Mouse (Mus musculus) monocyte, adult 2 months (primary cell): Measurements from ENCODE around the gene Klk7.

Experiments used
- DNase-seq, 2 experiments: peaks; one replicate each; pipeline ENCODE4 v3.0.0; 2022; ENCODE audit warnings: low spot score in 2 of 2, low read depth in 1 of 2

The Klk7 gene

DNA sequence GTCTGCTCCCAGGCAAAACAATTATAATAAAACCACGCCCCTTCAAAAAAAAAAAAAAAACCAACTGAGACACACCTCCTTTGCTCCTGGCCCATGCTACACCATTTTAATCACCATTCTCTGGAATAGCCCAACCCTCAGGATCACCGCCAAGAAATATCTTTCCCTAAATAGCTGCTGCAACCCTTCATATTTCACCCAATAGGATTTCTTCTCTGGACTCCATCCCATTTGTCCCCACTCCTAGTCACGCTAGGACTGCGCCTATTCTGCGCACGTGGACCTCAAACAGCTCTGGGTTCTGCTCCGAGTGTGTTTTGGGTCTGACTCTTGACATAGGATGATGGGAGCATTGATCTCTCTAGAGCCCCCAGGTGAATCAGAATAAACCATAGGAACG lies 14.7 kb upstream of the Klk7 start:
- no peak for DNase-seq

DNA sequence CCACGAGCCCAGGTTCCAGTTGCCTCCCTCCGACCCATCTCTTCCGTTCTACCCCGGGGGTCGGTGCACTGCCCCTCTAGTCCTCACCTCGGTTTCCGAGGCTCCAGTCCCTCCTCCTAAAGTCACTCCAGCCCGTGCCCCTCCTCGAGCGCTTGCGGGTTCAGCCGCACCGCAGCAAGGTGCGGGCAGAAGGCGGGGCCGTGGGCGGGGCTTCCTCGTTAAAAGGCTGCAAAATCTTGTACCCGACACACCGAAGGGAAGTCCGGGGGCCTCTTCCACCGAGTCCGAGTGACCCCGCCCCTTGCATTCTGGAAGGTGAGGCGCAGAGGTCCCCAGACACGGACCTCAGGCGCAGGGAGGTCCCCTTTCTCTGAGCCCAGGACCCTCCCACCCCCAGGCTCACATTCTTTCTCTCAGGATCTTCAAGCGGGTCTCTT lies 13.7 kb upstream of the Klk7 start, which contains the start of gene Klk8:
Gene Klk8, plus strand, starts transcription at position 245 of the 437 bp plus-strand sequence.
- no peak for DNase-seq

DNA sequence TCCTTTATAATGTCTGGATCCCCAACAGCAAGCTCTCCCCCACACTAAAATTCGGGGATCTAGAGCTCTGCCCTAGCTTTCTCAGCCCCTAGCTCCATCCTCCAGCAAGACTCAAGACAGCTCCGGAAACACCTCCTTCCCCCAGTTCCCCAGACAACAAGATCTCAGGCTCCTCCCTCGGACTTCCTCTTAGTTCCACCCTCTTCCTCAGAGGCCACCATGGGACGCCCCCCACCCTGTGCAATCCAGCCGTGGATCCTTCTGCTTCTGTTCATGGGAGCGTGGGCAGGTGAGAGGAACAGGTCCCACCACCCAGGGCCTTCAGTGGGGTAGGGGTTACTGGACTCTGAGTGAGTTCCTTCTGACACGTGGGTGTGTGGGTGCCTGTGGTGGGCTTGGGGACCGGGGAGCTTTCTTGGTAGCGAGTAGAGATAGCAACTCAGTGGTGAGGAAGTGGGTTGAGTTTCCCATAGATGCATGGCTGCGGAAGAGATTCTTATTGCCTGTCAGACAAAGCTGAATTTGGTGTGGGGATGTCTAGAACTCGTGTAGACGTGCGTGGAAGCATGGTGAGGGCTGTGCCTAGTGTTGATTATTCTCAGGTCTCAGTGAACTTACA lies 13.1 kb upstream of the Klk7 start:
- peak in 1 of 2 experiments; percentile 3 for DNase-seq

DNA sequence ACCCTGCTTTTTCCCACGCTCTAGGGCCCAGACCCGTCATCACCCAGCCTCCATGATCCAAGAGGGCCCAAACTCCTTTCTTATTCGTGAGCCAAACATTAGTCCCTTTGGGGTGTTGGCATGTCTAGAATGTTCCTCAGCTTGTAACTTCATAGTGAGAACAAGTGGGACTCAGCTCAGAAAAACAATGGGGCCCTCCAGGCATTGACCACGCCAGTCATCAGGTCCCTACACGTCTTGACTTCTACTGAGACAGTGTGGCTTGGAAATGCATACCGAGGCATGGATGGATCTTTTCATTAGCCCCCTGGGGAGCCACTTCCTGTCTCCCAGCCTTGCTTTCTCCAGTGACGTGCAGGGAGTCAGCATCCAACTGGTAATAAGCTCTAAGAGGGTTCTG lies 11.2 kb upstream of the Klk7 start:
- no peak for DNase-seq

DNA sequence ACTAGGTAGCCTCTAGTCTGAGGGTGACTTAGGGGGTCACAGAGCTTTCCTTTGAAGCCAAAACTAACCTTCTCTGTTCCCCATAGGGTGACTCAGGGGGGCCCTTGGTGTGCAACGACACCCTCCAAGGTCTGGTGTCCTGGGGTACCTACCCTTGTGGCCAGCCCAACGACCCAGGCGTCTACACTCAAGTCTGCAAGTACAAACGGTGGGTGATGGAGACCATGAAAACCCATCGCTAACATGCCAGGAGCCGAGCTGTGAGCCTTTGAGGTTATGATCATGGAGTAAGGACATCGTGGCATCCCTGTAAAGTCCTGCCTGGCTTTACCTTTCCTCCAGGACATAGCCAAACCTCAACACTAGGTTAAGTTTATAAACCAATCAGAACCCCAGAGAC lies 4.1 kb downstream of the Klk7 start:
- no peak for DNase-seq

DNA sequence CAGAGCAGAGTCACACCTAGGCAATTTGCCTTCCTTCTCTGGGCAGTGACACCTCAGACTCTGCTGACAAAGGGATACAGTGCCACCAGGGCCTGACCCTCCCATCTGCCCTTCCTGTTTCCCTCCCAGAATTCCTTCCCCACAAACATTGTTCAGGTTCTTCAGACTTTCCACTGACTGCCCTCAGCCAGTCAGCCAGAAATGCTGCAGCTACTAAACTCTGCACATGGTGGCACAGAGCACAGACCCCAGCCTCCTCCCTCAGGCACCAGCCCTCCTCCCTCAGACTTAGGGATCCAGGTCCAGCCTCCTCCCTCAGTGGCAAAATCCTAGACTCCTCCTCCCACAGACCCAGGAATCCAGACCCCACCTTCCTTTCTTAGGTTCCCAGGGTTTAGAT lies 5.7 kb downstream of the Klk7 start:
- DNase-seq = no peak

DNA sequence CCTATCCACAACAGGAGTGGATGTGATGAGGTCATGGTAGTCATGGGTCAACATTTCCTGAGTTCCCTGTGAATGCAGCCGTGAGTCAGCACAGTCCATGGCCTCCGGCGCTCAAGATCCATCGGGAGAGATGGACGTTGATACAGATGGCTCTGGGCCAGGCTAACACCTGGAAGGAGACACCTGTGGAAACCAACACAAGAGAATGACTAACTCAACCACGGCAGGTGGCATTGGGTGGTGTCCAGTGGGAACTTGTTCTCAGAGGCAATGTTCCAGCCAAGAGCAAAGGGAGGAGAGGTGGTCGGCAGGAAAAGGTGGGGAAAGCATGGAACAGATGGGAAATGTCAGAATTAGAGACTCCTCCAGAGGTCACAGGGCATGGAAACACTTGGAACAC lies 10.5 kb downstream of the Klk7 start:
- DNase-seq = no peak

DNA sequence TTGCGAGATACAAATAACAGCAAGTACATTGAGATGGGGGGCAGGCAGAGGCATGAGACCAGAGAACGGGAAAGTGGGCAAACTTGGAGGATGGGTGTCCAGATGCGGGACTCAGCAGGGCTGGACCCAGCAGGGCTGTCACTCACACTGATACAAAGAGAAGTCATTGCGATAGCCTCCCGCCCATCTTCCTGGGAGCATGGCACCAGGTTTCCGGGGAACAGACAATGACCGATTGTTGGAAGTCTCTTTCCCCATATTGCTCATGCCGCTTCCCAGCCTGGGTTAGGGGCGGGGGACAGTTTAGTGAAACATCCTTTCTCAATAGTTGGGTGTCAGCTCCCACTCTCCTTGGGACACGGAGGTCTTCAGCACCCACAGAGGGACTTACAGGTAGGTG lies 13.1 kb downstream of the Klk7 start, which contains the start of gene Klk6:
Gene Klk6, plus strand, starts transcription at position 301 of the 400 bp plus-strand sequence.
- DNase-seq = no peak

DNA sequence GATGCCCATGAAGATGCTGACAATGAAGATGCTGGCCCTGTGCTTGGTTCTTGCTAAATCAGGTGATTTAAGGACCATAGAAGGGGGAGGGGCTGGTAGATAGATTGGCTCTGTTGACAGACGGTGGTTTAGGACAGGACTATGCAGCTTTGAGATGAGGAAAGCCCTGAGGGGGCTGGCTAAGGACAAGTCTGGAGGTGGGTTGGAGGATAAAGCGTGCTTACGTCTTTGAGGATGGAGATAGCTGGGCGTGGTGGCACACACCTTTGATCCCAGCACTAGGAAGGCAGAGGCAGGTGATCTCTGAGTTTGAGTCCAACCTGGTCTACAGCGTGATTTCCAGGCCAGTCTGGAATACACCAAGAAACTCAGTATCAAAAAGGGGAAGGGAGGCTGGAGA lies 15.0 kb downstream of the Klk7 start:
- no peak for DNase-seq

DNA sequence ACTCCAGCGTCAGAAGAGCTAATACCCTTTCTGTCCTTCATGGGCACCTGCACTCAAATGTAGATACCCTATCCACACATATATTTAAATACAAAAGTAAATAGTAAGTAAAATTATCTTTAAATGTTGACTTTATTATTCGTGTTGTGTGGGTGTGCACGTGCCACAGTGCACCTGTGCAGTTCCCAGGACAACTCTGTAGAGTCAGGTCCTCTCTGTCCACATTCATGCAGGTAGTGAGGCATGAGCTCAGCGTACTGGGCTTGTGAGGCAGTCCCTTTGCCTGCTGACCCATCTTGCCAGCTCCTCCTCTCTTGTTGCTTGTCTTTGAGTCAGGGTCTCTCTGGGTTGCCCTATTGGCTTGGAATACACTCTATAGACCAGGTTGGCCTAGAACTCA lies 16.6 kb downstream of the Klk7 start:
- DNase-seq = no peak

DNA sequence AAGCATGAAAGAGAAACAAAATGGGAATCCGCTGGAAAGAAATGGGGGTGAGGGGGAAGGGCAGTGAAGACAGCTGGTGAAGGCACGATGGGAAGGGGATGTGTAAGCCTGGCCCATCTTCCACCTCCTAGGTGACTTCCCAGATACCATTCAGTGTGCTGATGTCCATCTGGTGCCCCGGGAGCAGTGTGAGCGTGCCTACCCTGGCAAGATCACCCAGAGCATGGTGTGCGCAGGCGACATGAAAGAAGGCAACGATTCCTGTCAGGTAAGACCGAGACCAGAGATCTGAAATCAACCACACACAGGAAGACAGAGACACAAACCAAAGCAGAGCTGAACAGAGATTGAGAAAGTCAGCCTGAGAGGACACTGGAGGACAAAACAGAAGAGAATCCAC lies 17.9 kb downstream of the Klk7 start:
- no peak for DNase-seq

DNA sequence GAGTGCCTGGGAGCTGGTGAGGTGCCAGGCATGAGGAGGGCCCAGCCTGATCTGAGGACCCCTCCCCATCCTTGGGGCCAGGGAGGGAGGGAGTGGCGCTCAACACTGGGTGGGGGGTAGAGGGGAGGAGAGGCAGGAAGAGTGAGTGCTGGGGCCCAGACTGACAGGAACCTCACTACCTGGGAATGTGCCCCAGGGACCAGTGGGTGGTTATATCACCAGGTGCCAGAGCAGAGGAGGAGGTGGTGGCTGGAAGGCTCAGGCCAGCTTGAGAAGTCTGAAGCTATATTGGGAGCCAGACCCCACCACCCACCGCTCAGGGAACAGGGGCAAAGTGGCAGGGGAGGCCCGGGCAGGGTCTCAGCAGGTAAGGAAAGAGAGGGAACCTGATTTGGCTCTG lies 30.6 kb downstream of the Klk7 start, which contains the start of gene Klk5:
Gene Klk5, plus strand, starts transcription at position 271 of the 400 bp plus-strand sequence.
- no peak for DNase-seq

DNA sequence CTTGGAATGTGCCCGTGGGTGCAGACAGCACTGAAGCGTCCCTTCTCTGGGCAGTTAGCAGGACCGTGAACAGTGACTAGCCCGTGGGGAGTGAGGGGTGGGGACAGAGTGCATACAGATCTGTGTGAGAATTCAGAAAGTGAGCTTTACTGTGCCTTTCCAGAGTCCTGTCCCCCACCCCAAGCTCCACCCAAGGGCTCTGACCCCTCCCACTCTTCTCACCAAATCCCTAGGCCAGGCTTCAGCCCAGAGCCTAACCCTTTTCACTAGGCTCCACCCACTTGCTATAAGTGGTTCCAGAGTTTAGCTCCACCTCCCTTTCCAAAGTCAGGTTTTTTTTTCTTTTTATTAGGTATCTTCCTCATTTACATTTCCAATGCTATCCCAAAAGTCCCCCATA lies 32.7 kb downstream of the Klk7 start:
- no peak for DNase-seq

DNA sequence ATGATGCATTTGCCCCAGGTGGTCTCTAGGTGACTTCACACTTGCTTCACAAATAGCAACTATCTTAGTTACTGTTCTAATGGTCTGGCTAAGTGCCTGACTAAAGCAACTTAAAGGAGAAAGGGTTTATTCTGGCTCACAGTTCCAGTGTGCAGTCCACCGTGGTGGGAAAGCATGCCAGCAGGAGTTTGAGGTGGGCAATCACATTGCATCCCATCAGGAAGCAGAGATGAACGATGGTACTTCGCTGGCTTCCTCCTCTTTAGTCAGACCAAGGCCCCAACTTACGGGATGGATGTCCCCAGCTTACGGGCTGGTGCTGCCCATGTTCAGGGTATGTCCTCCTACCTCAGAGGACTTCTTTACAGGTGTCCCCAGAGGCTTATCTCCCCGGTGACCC lies 40.5 kb downstream of the Klk7 start:
- no peak for DNase-seq

DNA sequence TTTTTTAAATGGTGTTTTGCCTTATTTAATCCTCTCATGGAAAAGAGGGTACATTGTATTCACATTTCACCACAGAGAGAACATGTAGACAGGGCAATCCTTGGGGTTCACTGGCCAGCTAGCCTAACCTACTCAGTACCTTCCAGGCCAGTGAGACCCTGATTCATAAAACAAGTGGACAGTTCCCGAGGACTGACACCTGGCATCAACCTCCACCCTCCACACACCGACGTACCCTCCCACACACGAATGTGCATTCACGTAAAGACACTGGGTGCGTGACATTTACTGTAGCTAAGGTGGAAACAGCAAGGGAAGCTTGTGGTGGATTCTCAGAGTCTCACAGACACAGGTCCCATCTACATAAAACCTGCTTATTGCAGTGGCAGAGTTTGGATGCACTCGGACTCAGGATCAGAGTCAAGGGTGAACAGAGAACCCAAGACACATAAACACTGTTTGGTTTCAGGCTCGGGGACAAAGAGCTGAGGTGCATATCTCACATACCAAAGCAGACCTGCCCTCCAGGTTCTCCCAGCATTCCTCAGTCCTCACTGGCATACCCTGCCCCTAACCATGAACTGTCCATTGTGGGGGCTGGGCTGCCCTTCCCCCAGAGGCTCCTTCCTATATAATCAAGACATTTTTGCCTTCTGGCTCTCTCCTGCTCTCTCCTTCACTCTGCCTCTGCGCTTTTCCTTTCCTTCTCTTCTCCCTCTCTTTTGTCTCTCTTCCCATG lies 43.7 kb downstream of the Klk7 start:
- no peak for DNase-seq

DNA sequence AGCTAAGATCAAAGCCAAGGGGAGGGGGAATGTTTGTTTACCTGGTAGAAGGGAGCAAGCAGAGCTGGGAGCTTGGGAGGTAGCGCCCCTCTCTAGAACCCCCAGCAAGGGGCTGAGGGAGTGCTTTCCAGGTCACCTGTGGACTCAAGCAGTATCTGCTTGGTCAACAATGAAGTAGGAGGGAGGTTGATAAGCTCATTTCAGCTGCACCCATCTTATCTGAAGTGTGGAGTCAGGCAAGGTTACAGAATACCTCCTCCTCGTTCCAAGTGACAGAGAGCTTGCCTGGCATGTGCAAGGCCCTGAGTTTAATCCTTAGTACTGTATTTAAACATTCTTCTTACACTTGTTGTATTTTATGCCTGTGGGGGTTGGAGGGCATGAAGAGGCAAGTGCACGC lies 44.6 kb downstream of the Klk7 start:
- DNase-seq = no peak

DNA sequence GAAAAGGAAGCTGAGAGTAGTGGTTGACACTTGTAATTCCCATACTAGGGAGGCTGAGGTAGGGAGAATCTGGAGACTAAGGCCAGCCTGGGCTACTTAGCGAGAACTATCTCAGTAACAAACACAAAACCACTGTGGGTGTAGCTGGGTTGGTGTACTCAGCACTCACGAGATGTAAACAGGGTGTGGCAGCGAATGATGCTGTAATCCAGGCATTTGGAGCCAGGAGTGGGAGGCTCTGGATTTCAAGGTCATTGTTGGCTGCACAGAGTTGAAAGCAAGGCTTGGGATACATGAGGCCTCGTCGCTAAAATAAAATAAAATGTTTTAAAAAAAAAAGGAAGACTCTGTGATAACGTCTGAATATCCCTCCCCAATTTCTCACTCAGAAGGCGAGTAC lies 45.2 kb downstream of the Klk7 start:
- DNase-seq = no peak

DNA sequence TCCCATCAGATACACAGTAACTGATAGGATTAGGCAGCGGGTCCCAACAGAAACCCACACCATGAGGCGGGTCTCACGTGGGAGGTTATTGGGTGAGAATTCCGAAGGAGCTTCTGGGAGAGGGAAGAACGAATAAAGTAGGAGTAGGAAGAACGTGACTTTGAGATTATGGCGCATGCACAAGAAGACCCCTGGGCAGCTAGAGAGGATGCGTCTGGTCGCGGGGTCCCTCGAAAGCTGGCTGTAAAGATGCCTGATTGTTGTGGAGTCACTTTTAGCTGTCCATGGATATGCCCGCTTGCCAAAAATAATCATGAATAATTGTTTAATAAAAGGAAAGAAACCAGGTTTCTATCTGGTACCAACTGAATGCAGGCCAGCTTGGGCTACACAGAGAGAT lies 46.4 kb downstream of the Klk7 start:
- DNase-seq = no peak

DNA sequence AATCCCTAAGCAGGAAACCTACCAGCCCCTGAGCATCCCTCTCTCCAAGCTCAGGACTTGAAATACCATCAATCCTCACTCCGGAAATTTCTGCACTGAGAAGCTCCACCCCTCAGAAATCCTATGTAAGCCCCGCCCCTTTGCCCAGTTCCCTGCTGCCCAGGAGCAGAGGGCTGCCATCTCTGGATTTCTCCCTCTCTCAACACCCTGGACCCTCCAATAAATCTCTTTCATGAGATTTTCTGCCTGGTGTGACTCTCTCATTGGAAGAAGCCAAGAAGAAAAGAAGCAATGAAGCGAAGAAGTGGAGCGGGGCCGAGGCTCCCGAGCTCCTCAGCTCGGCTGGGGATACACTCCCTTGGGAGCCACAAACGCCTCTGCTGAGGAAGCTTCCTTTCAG lies 49.3 kb downstream of the Klk7 start:
- no peak for DNase-seq
